Mouse (Mus musculus) kidney, embryonic 15.5 days (tissue): ENCODE results near the gene R3hcc1l. TPM values are rescaled to one million over a fixed set of nuclear protein-coding genes. Genes with fewer than 3 reads are reported as not detected.
A peak's percentile ranks its signal among the peaks of the same experiment; 100 is the strongest.

ENCODE experiments used
- ATAC-seq: fragments of 200-750 bp; cut with Nextera tagmentation; replicated peaks from 2 replicates; pipeline ENCODE4 v1.8.0; 2017; ENCODE audit warnings: moderate TSS enrichment; ENCODE audit not compliant: low FRiP score
- H3K27ac ChIP-seq: fragments of 300-500 bp; sonication (generic); 2 replicates; pipeline ENCODE4 v1.5.1; 2015; ENCODE audit warnings: mild to moderate bottlenecking, inconsistent platforms
- H3K27me3 ChIP-seq: fragments of 300-500 bp; sonication (generic); 2 replicates; pipeline ENCODE4 v1.6.1; 2015; ENCODE audit warnings: inconsistent platforms
- H3K36me3 ChIP-seq: fragments of 300-500 bp; sonication (generic); 2 replicates; pipeline ENCODE4 v1.6.1; 2015; ENCODE audit warnings: inconsistent platforms
- H3K4me1 ChIP-seq: fragments of 300-500 bp; sonication (generic); 2 replicates; pipeline ENCODE4 v1.6.1; 2015; ENCODE audit warnings: inconsistent platforms
- H3K4me2 ChIP-seq: fragments of 300-500 bp; sonication (generic); 2 replicates; pipeline ENCODE4 v1.6.1; 2015; ENCODE audit warnings: moderate library complexity, mild to moderate bottlenecking, inconsistent platforms
- H3K4me3 ChIP-seq: fragments of 300-500 bp; sonication (generic); replicated peaks from 2 replicates; pipeline ENCODE4 v1.5.1; 2015; ENCODE audit warnings: mild to moderate bottlenecking, inconsistent platforms
- H3K9ac ChIP-seq: fragments of 300-500 bp; sonication (generic); 2 replicates; pipeline ENCODE4 v1.6.1; 2015; ENCODE audit warnings: mild to moderate bottlenecking, inconsistent platforms
- H3K9me3 ChIP-seq: fragments of 300-500 bp; sonication (generic); replicated peaks from 2 replicates; pipeline ENCODE4 v1.6.1; 2016; ENCODE audit warnings: inconsistent platforms
- WGBS: fragments of 180-500 bp; shearing (Covaris S2); methylation state at CpG from one replicate; pipeline ENCODE4 v1.1.7; 2015; ENCODE audit warnings: mixed read lengths; 5-methylcytosine and 5-hydroxymethylcytosine counted together
- polyA plus RNA-seq: library from polyadenylated mRNA; unstranded; fragments of >200 nt; fragmentation: Nextera tagmentation; extraction: Ambion mirVana; gene quantifications from 2 replicates; pipeline ENCODE4 v1.2.1, GENCODE M21; 2015

Gene R3hcc1l
- polyA plus RNA-seq, 1 experiment from 2014 or later: 20.6 TPM

GRCm38 (mm10) chr19:42609716-42610115 is 91.2 kb downstream of the R3hcc1l start:
- Histone ChIP-seq H3K9me3 (no peaks in the 10 kb centered on the region), H3K4me1 (peaks cover 23% of the 10 kb centered on the region), H3K4me2 (no peak overlapping the region), H3K36me3 (no peaks in the 10 kb centered on the region), H3K9ac (no peak overlapping the region), H3K4me3 (no peak overlapping the region), H3K27me3 (peaks cover 19% of the 10 kb centered on the region), H3K27ac (no peak overlapping the region)
- ATAC-seq: no peak
- 87% methylated on average over 3 of the region's 3 CpGs for WGBS

GRCm38 (mm10) chr19:42611746-42612145 is 93.2 kb downstream of the R3hcc1l start:
- no peak for ATAC-seq
- H3K36me3 ChIP-seq: no peaks in the 10 kb centered on the region

GRCm38 (mm10) chr19:42612654-42613053 is 94.1 kb downstream of the R3hcc1l start, which contains the start of gene Loxl4:
Gene Loxl4 (minus strand): TSS chr19:42612813.
- no peaks in the 10 kb centered on the region for H3K36me3 ChIP-seq
- H3K27ac ChIP-seq: no peak within 1 kb of the TSS
- peaks cover 19% of the 10 kb centered on the region for H3K27me3 ChIP-seq
- ATAC-seq: peak; percentile 68
- under 1% methylated on average over 37 of the region's 37 CpGs for WGBS
- H3K4me2 ChIP-seq: peak within 1 kb of the TSS; percentile 81
- H3K9me3 ChIP-seq: no peaks in the 10 kb centered on the region
- H3K4me3 ChIP-seq: peak within 1 kb of the TSS; percentile 46
- H3K4me1 ChIP-seq: peaks cover 23% of the 10 kb centered on the region
- H3K9ac ChIP-seq: 0 out of 2 replicates have a peak within 1 kb of the TSS, but pooled peaks have one; percentile 31

More at GRCm38 (mm10) chr19:42611746-42612145, 93.2 kb downstream of the R3hcc1l start:
- H3K4me1 ChIP-seq: peaks cover 23% of the 10 kb centered on the region
- no peaks in the 10 kb centered on the region for H3K9me3 ChIP-seq
- H3K9ac ChIP-seq: no peak overlapping the region
- no peak overlapping the region for H3K4me3 ChIP-seq
- WGBS: 73% methylated on average over 4 of the region's 4 CpGs
- peak overlapping the region; percentile 81; the same call in 1 of the 2 replicates for H3K4me2 ChIP-seq
- peaks cover 19% of the 10 kb centered on the region for H3K27me3 ChIP-seq
- H3K27ac ChIP-seq: no peak overlapping the region

GRCm38 (mm10) chr19:42613116-42613515 is 94.6 kb downstream of the R3hcc1l start:
- no peak for ATAC-seq
- Histone ChIP-seq H3K36me3 (no peaks in the 10 kb centered on the region), H3K4me3 (peak overlapping the region; percentile 46), H3K4me2 (peak overlapping the region; percentile 81), H3K9ac (0 out of 2 replicates have a peak overlapping the region, but pooled peaks have one; percentile 31), H3K27me3 (peaks cover 19% of the 10 kb centered on the region), H3K27ac (no peak overlapping the region), H3K9me3 (no peaks in the 10 kb centered on the region), H3K4me1 (peaks cover 23% of the 10 kb centered on the region)
- 15% methylated on average over 7 of the region's 7 CpGs for WGBS

- no peak for ATAC-seq
- 75% methylated on average over 7 of the region's 7 CpGs for WGBS
- Histone ChIP-seq H3K9me3 (no peaks in the 10 kb centered on the region), H3K27ac (no peak overlapping the region), H3K9ac (0 out of 2 replicates have a peak overlapping the region, but pooled peaks have one; percentile 31), H3K27me3 (peaks cover 19% of the 10 kb centered on the region), H3K4me3 (no peak overlapping the region), H3K4me1 (peaks cover 23% of the 10 kb centered on the region), H3K36me3 (no peaks in the 10 kb centered on the region), H3K4me2 (0 out of 2 replicates have a peak overlapping the region, but pooled peaks have one; percentile 81)
These were observed 95.2 kb downstream of the R3hcc1l start for GRCm38 (mm10) chr19:42613647-42614225.

- H3K9me3 ChIP-seq: no peaks in the 10 kb centered on the region
- no peak overlapping the region for H3K9ac ChIP-seq
- H3K4me2 ChIP-seq: no peak overlapping the region
- ATAC-seq: no peak
- no peaks in the 10 kb centered on the region for H3K36me3 ChIP-seq
- peaks cover 18% of the 10 kb centered on the region for H3K4me1 ChIP-seq
- 89% methylated on average over 6 of the region's 6 CpGs for whole genome bisulfite sequencing
- no peak overlapping the region for H3K27ac ChIP-seq
- H3K27me3 ChIP-seq: no peaks in the 10 kb centered on the region
- H3K4me3 ChIP-seq: no peak overlapping the region
These were observed 109.5 kb downstream of the R3hcc1l start for GRCm38 (mm10) chr19:42628068-42628467.

GRCm38 (mm10) chr19:42631541-42631961 is 113.0 kb downstream of the R3hcc1l start:
- H3K4me3 ChIP-seq: peak overlapping the region; percentile 3; the same call in 1 of the 2 replicates

GRCm38 (mm10) chr19:42632301-42632700 is 113.7 kb downstream of the R3hcc1l start:
- WGBS: 53% methylated on average over 4 of the region's 4 CpGs
- Histone ChIP-seq H3K9me3 (no peaks in the 10 kb centered on the region), H3K27me3 (no peaks in the 10 kb centered on the region), H3K4me3 (no peak overlapping the region), H3K9ac (no peak overlapping the region), H3K4me1 (peaks cover 18% of the 10 kb centered on the region), H3K36me3 (no peaks in the 10 kb centered on the region), H3K27ac (0 out of 2 replicates have a peak overlapping the region, but pooled peaks have one; percentile 14), H3K4me2 (no peak overlapping the region)
- no peak for ATAC-seq

More at GRCm38 (mm10) chr19:42631541-42631961, 113.0 kb downstream of the R3hcc1l start:
- Histone ChIP-seq H3K4me2 (peak overlapping the region; percentile 52), H3K4me1 (peaks cover 18% of the 10 kb centered on the region), H3K36me3 (no peaks in the 10 kb centered on the region), H3K27ac (peak overlapping the region; percentile 66), H3K9ac (no peak overlapping the region), H3K9me3 (no peaks in the 10 kb centered on the region), H3K27me3 (no peaks in the 10 kb centered on the region)
- WGBS: 2% methylated on average over 8 of the region's 8 CpGs
- peak; percentile 66; the same call in 1 of the 2 replicates for ATAC-seq

GRCm38 (mm10) chr19:42633650-42634049 is 115.1 kb downstream of the R3hcc1l start:
- peaks cover 21% of the 10 kb centered on the region for H3K4me1 ChIP-seq
- no peak overlapping the region for H3K4me3 ChIP-seq
- H3K9ac ChIP-seq: no peak overlapping the region
- no peak overlapping the region for H3K27ac ChIP-seq
- no peaks in the 10 kb centered on the region for H3K36me3 ChIP-seq
- ATAC-seq: no peak
- no peaks in the 10 kb centered on the region for H3K27me3 ChIP-seq
- no peaks in the 10 kb centered on the region for H3K9me3 ChIP-seq
- H3K4me2 ChIP-seq: no peak overlapping the region
- WGBS: 82% methylated on average over 2 of the region's 2 CpGs

- Histone ChIP-seq H3K27me3 (no peaks in the 10 kb centered on the region), H3K27ac (no peak overlapping the region), H3K4me2 (no peak overlapping the region), H3K36me3 (no peaks in the 10 kb centered on the region), H3K9me3 (no peaks in the 10 kb centered on the region), H3K4me1 (peaks cover 24% of the 10 kb centered on the region), H3K4me3 (no peak overlapping the region), H3K9ac (no peak overlapping the region)
- WGBS: 47% methylated on average over 11 of the region's 11 CpGs
- no peak for ATAC-seq
These were observed 118.1 kb downstream of the R3hcc1l start for GRCm38 (mm10) chr19:42636631-42637030.

GRCm38 (mm10) chr19:42638604-42639481 is 120.3 kb downstream of the R3hcc1l start:
- H3K36me3 ChIP-seq: no peaks in the 10 kb centered on the region
- no peak overlapping the region for H3K4me3 ChIP-seq
- H3K27ac ChIP-seq: peak overlapping the region; percentile 62
- no peak overlapping the region for H3K4me2 ChIP-seq
- no peaks in the 10 kb centered on the region for H3K9me3 ChIP-seq
- peaks cover 16% of the 10 kb centered on the region for H3K4me1 ChIP-seq
- WGBS: 8% methylated on average over 8 of the region's 8 CpGs
- peak; percentile 43; the same call in 1 of the 2 replicates for ATAC-seq
- H3K9ac ChIP-seq: no peak overlapping the region
- no peaks in the 10 kb centered on the region for H3K27me3 ChIP-seq

GRCm38 (mm10) chr19:42639544-42639943 is 121.0 kb downstream of the R3hcc1l start:
- Histone ChIP-seq H3K4me1 (peaks cover 16% of the 10 kb centered on the region), H3K36me3 (no peaks in the 10 kb centered on the region), H3K4me3 (no peak overlapping the region), H3K27me3 (no peaks in the 10 kb centered on the region), H3K4me2 (no peak overlapping the region), H3K9me3 (no peaks in the 10 kb centered on the region), H3K9ac (no peak overlapping the region), H3K27ac (peak overlapping the region; percentile 62; the same call in 1 of the 2 replicates)
- WGBS: 46% methylated on average over 8 of the region's 8 CpGs
- ATAC-seq: no peak
